Mouse (Mus musculus): ENCODE measurements at regions not wholly inside any gene's neighbourhood (a gene's known extent, or its start where the extent isn't known, plus 50 kb on each side); places are given as distances from the start of the nearest gene placed in this dataset.

DNA sequence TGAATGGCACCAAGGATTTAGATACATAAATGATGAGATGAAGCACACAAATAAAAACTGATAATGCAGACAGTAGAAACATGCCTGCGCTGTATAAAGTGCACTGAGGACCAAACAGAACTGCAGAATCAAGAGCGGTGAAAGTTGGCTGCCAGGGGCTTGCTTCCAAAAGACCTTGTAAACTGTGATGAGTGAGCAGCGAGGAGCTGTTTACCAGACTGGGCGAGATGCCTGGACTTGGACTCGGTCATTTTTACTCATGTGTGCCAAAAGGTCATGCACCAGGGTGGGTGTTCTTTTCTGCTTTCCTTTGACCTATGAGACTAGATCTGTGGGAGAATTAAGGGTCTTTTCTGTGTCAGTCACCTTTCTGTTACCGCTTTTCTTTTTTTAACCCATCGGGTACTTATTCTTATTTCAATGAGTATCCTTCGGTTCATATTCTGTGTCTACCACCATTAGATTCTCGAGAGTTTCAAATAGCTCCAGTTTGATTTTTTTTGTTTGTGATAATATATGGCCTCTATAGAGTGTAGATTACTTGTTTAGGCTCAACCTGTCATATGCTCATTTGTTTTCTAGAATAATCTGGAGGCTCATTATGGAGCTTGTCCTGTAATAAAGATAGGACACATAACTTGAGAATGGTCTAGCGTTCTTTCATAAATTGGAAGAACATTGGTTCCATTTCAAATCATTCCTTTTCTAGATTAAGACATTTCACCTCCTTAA lies 226.3 kb upstream of the Zfp770 start:
- Histone ChIP-seq H3K4me3 (ENCODE audit: low read depth, low read length) (no peak overlapping the region), H3K36me3 (ENCODE audit: control insufficient read depth, insufficient read depth, low read length, poor library complexity, severe bottlenecking) (no peaks in the 10 kb centered on the region), H3K27ac (ENCODE audit: insufficient read depth, low read length) (no peak overlapping the region), H3K27me3 (ENCODE audit: control insufficient read depth, insufficient read depth, low read length, poor library complexity, severe bottlenecking) (no peaks in the 10 kb centered on the region), H3K4me1 (ENCODE audit: control insufficient read depth, insufficient read depth, low read length) (no peaks in the 10 kb centered on the region), H3K9me3 (replicated peaks; ENCODE audit: control insufficient read depth, insufficient read depth, low read length, poor library complexity, severe bottlenecking) (no peaks in the 10 kb centered on the region), H3K9ac (ENCODE audit: low read depth, poor library complexity, severe bottlenecking) (no peak overlapping the region)
- TF ChIP-seq EP300 (IDR thresholded peaks at IDR 0.05; ENCODE audit: insufficient read depth, low read depth, low read length) (no peak), POLR2A (IDR thresholded peaks at IDR 0.05; ENCODE audit: insufficient read depth, low read length) (no peak), CTCF (IDR thresholded peaks at IDR 0.05; ENCODE audit: low read depth, low read length) (no peak)

- no peaks in the 10 kb centered on the region for H3K36me3 ChIP-seq (ENCODE audit: control insufficient read depth, insufficient read depth, low read length, poor library complexity, severe bottlenecking)
- peaks cover 1% of the 10 kb centered on the region for H3K4me1 ChIP-seq (ENCODE audit: control insufficient read depth, insufficient read depth, low read length)
- TF ChIP-seq EP300 (IDR thresholded peaks at IDR 0.05; ENCODE audit: insufficient read depth, low read depth, low read length) (no peak), POLR2A (IDR thresholded peaks at IDR 0.05; ENCODE audit: insufficient read depth, low read length) (no peak), CTCF (IDR thresholded peaks at IDR 0.05; ENCODE audit: low read depth, low read length) (no peak)
- H3K27me3 ChIP-seq (ENCODE audit: control insufficient read depth, insufficient read depth, low read length, poor library complexity, severe bottlenecking), result no peaks in the 10 kb centered on the region
- no peak overlapping the region for H3K9ac ChIP-seq (ENCODE audit: low read depth, poor library complexity, severe bottlenecking)
- H3K4me3 ChIP-seq (ENCODE audit: low read depth, low read length), result no peak overlapping the region
- H3K9me3 ChIP-seq (replicated peaks; ENCODE audit: control insufficient read depth, insufficient read depth, low read length, poor library complexity, severe bottlenecking), result no peaks in the 10 kb centered on the region
- H3K27ac ChIP-seq (ENCODE audit: insufficient read depth, low read length), result peak overlapping the region; percentile 56; the same call in 1 of the 2 replicates
Observed at GRCm38 (mm10) chr2:114419346-114419745, 218.1 kb upstream of the Zfp770 start.

DNA sequence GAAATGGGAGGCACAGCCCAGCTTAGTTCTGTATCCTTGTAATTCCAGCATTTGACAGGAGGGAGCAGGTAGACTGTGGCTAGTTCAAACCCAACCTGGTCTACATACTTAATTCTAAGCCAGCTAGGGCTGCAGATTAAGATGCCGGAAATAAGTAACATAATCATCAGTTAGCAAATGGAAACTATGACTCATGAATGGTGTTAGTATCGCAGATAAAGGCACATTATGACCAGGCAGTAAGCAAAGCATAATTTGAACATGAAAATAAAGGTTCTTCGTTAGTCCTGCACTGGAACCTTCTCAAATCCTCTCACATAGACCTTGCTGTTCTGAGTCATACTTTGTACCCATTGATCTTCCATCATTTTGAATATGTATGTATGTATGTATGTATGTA lies 211.7 kb upstream of the Zfp770 start:
- TF ChIP-seq CTCF (IDR thresholded peaks at IDR 0.05; ENCODE audit: low read depth, low read length) (no peak), EP300 (IDR thresholded peaks at IDR 0.05; ENCODE audit: insufficient read depth, low read depth, low read length) (no peak), POLR2A (IDR thresholded peaks at IDR 0.05; ENCODE audit: insufficient read depth, low read length) (no peak)
- Histone ChIP-seq H3K9ac (ENCODE audit: low read depth, poor library complexity, severe bottlenecking) (no peak overlapping the region), H3K9me3 (replicated peaks; ENCODE audit: control insufficient read depth, insufficient read depth, low read length, poor library complexity, severe bottlenecking) (no peaks in the 10 kb centered on the region), H3K36me3 (ENCODE audit: control insufficient read depth, insufficient read depth, low read length, poor library complexity, severe bottlenecking) (no peaks in the 10 kb centered on the region), H3K4me3 (ENCODE audit: low read depth, low read length) (no peak overlapping the region), H3K4me1 (ENCODE audit: control insufficient read depth, insufficient read depth, low read length) (no peaks in the 10 kb centered on the region), H3K27ac (ENCODE audit: insufficient read depth, low read length) (no peak overlapping the region), H3K27me3 (ENCODE audit: control insufficient read depth, insufficient read depth, low read length, poor library complexity, severe bottlenecking) (no peaks in the 10 kb centered on the region)

- Histone ChIP-seq H3K27me3 (ENCODE audit: control insufficient read depth, insufficient read depth, low read length, poor library complexity, severe bottlenecking) (no peaks in the 10 kb centered on the region), H3K9me3 (replicated peaks; ENCODE audit: control insufficient read depth, insufficient read depth, low read length, poor library complexity, severe bottlenecking) (no peaks in the 10 kb centered on the region), H3K4me1 (ENCODE audit: control insufficient read depth, insufficient read depth, low read length) (no peaks in the 10 kb centered on the region), H3K36me3 (ENCODE audit: control insufficient read depth, insufficient read depth, low read length, poor library complexity, severe bottlenecking) (no peaks in the 10 kb centered on the region), H3K9ac (ENCODE audit: low read depth, poor library complexity, severe bottlenecking) (no peak overlapping the region), H3K27ac (ENCODE audit: insufficient read depth, low read length) (no peak overlapping the region), H3K4me3 (ENCODE audit: low read depth, low read length) (no peak overlapping the region)
- TF ChIP-seq POLR2A (IDR thresholded peaks at IDR 0.05; ENCODE audit: insufficient read depth, low read length) (no peak), EP300 (IDR thresholded peaks at IDR 0.05; ENCODE audit: insufficient read depth, low read depth, low read length) (no peak), CTCF (IDR thresholded peaks at IDR 0.05; ENCODE audit: low read depth, low read length) (no peak)
Observed at GRCm38 (mm10) chr2:114411940-114412715, 210.9 kb upstream of the Zfp770 start.

DNA sequence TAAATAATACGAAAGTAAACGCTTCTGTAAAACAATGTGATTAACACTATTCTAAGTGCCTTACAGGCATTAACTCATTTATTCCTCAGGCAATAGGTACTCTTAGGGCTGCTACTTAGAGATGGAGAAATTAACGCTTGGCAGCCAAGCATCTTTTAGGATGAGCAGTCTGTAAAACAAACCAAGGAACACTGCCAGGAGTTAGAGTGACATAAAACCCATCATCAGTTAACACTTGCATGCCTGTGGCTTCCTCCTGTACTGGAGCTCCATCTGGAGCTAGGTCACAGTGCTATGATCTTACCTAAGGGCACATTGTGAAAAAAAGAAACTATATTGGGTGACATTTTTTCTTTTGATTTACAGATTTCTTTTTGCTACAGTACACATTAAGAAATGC lies 209.4 kb upstream of the Zfp770 start:
- no peaks in the 10 kb centered on the region for H3K4me1 ChIP-seq (ENCODE audit: control insufficient read depth, insufficient read depth, low read length)
- H3K4me3 ChIP-seq (ENCODE audit: low read depth, low read length), result no peak overlapping the region
- H3K9me3 ChIP-seq (replicated peaks; ENCODE audit: control insufficient read depth, insufficient read depth, low read length, poor library complexity, severe bottlenecking), result no peaks in the 10 kb centered on the region
- no peaks in the 10 kb centered on the region for H3K27me3 ChIP-seq (ENCODE audit: control insufficient read depth, insufficient read depth, low read length, poor library complexity, severe bottlenecking)
- H3K36me3 ChIP-seq (ENCODE audit: control insufficient read depth, insufficient read depth, low read length, poor library complexity, severe bottlenecking), result no peaks in the 10 kb centered on the region
- H3K27ac ChIP-seq (ENCODE audit: insufficient read depth, low read length), result no peak overlapping the region
- no peak overlapping the region for H3K9ac ChIP-seq (ENCODE audit: low read depth, poor library complexity, severe bottlenecking)
- TF ChIP-seq POLR2A (IDR thresholded peaks at IDR 0.05; ENCODE audit: insufficient read depth, low read length), result no peak
- TF ChIP-seq CTCF (IDR thresholded peaks at IDR 0.05; ENCODE audit: low read depth, low read length), result no peak
- TF ChIP-seq EP300 (IDR thresholded peaks at IDR 0.05; ENCODE audit: insufficient read depth, low read depth, low read length), result no peak

- no peaks in the 10 kb centered on the region for H3K4me1 ChIP-seq (ENCODE audit: control insufficient read depth, insufficient read depth, low read length)
- H3K9ac ChIP-seq (ENCODE audit: low read depth, poor library complexity, severe bottlenecking), result no peak overlapping the region
- TF ChIP-seq CTCF (IDR thresholded peaks at IDR 0.05; ENCODE audit: low read depth, low read length) (no peak), POLR2A (IDR thresholded peaks at IDR 0.05; ENCODE audit: insufficient read depth, low read length) (no peak), EP300 (IDR thresholded peaks at IDR 0.05; ENCODE audit: insufficient read depth, low read depth, low read length) (no peak)
- no peak overlapping the region for H3K4me3 ChIP-seq (ENCODE audit: low read depth, low read length)
- H3K36me3 ChIP-seq (ENCODE audit: control insufficient read depth, insufficient read depth, low read length, poor library complexity, severe bottlenecking), result no peaks in the 10 kb centered on the region
- H3K27me3 ChIP-seq (ENCODE audit: control insufficient read depth, insufficient read depth, low read length, poor library complexity, severe bottlenecking), result no peaks in the 10 kb centered on the region
- H3K27ac ChIP-seq (ENCODE audit: insufficient read depth, low read length), result no peak overlapping the region
- H3K9me3 ChIP-seq (replicated peaks; ENCODE audit: control insufficient read depth, insufficient read depth, low read length, poor library complexity, severe bottlenecking), result no peaks in the 10 kb centered on the region
Observed at GRCm38 (mm10) chr2:114409542-114409941, 208.3 kb upstream of the Zfp770 start.

Measured in ES-Bruce4 (cell line).